Mouse (Mus musculus) induced T-regulatory cell, adult 2 months (primary cell): ENCODE data around the gene Nacc1.
A peak's percentile ranks its signal among the peaks of the same experiment; 100 is the strongest.

Experiments
- DNase-seq: peaks from one replicate; pipeline ENCODE4 v3.0.0-alpha.2; 2012; ENCODE audit warnings: low read depth

The Nacc1 gene

DNA sequence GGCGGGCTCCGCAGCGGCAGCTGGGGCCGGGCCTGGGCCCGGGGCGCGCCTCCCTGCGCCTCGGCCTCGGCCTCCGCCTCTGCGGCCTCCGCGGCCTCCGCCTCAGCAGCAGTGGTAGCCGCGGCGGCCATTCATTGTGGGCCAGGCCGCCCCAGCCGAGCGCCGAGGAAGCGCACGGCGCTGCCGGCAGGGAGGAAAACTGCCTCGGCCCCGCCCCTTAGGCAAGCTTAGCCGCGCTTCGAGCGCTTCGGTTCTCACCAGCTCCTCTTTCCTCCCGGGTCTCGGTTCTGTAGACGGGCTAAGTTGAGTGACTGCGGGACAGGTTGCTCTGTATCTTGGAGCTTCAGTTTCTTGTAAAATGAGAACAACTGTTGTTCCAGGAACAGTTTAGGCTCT, at the start of gene Nacc1:
Nacc1 (minus strand) TSS at position 158 of the 396 bp plus-strand sequence.
- DNase-seq: peak; percentile 91

DNA sequence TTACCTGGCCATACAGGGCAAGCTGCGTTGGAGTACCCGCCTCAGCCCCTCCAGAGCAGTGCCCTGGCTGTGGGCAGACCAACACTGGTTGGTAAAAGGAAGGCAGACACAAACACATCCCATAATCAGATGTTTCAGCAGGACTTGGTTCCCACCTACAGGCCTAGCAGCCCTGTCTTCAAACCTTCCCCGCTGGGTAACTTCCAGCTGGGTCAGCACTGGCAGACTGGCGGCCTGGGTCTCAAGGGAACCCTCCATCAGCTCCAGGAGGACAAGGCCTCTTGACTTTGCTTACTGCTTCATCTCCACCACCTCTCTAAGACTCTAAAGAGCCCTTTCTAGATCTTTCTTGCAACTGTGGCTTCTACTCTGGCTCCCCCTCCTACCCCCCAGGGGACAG, 48.9 kb upstream of the Nacc1 start:
- no peak for DNase-seq

DNA sequence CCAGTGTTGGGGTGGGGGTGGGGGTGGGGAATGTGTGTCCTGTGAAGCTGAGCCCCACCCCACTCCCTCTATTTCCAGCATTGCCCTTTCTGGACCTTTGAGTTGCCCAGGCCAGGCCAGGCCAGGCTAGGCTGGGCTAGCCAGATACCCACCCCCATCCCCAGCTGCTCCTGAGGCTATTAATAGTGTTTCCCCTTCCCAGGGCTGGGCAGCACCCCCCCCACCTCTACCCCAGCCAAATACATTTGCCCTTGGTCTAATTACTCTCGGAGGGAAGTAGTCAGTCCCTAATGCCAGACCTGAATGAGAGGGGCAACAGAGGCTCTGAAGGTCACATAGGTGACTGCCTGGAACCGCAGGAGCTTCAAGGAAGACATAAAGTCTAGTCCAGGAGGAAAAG, 47.9 kb upstream of the Nacc1 start:
- no peak for DNase-seq

DNA sequence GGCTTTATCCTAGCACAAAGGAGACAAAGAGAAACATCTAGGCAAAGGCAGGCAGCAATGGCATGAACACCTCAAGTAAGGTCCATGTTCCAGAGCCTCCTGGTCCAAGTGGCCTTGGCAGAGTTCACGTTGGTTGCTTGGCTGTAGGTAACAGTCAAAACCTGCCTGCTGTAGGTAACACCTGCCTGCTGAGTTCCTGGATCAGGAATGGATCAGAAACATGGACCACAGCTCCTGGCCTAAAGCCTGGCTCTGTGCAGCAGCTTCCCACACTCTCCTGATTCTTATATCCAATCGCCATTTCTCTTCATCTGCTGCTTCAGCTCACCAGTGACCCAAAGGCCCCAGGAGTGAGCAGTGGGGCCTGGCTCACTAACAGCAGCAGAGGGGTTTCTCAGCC, 47.0 kb upstream of the Nacc1 start:
- DNase-seq: no peak

DNA sequence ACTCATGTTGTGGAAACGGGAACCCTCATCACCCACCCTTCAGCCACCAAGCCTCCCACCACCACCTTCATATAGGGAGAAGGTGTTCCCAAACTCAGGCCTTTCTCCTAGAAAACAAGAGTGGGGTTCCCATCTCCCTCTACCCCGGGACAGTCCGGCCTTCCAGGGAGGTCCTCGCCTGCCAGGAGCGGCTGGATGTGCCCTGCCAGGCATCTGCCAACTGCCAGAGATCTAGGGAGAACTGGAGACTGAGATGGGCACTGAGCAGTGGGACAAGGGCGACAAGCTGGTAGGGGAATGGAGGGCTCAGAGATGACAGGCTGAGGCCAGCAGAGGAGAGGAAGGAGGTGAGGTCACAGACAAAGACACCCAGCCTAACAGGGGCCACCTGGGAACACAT, 46.3 kb upstream of the Nacc1 start:
- DNase-seq: no peak

DNA sequence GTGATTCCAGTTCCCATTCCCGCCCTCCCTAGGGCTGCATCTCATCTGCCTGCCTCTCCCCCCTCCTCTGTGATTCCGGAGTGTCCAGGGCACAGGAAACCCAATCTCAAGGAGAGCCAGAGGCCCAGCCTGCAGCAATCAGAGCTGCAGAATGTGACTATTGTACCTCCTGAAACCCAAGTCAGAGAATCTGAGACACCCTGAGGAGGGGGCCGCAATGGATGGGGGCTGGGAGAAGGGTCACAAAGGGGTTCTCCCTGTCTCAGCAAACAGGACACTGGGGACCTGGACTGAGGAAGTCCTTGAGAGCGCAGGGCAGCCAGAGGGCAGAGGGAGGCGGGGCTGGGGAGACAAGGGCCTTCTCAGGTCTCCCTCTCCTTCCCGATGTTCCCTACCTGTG, 45.3 kb upstream of the Nacc1 start:
- DNase-seq: no peak

DNA sequence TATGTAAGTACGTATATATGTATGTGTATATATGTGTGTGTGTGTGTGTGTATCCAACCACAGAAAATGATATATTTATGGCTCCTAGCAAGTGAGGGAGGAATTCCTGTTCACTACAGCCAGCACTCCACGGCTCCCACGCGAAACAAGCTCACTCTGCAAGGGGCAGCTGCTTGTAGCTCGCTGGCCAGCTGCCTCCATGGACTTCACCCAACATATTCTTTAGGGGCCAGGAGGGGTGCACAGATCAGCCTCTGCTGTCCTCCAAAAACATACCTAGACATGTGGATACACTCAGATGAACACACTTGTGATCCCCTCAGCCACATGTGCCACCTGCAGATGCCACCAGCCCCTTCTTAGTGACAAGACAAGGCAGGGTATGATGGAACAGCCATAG, 44.9 kb upstream of the Nacc1 start:
- no peak for DNase-seq

DNA sequence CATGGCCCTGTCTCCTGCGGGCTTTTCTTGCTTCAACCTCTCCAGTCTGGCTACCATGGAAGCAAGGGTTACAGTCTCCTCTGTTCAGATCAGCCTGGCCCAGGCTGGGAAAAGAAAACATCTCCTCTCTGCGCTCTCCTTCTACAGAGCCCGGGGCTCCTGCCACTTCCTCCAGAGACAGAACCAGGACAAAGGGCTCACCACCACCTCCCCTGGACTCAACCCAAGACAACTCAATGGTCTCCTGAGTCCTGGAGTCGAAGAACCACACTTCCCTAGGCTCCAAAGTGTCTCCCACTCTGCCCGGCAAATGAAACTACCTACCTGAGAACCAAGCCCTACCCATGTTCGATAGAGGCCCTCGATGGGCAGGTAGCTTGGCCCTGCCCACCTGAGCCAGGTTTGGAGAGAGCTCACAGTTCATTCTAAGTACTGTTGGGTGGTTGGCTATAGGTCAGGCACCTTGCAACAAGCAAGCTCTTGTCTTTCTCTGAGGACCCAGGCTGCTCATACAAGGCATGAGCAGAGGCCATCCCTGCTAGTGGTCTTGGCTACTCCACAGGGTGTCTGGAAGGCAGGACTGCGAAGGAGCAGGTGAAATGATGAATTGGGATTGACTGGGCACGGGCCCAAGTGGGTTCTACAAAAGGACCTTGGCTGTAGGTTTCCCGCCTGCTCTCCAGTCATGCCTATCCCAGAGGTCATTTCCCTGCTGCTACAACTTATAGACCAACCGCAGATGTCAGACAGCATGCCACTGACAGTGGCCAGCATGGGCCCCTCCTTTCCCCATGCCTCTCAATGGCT, 43.9 kb upstream of the Nacc1 start:
- no peak for DNase-seq

DNA sequence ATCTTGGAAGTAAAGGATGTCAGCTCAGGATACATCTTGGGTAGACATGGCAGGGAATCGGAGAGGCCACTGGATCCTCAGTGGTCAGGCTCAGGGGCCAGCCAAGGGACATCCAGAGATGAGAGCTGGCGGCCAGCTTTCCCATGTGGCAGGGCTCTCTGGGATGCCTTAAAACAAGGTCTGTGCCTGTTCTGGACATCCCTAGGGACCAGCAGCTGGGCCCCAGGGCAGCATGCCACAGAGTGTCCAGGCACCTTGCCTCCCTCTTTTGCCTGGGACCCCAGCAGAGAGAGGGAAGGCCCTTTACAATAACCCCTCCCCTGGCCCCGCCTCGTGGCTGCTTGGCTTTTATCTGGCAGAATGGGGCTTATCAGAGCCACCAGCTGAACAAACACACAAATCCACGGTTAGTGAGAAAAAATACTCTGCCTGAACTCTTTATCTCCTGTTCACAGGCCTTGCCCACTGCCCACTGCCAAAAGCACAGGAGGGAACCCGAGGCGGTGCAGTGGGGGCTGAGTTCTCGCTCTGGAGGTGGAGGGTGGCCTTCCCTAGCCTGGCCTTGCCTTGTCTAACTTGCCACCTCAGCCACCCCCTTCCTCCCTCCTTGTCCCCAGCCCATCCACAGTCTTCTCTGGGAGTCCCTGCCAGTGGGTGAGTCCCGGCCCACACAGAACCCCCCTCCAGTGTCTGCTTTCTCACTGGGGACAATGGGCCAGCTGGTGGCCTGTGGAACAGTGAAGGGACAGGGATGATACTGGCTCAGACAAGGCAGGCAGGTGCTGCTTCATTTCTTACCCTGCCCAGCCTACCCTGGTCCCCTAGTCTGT, 43.1 kb upstream of the Nacc1 start:
- DNase-seq: no peak

DNA sequence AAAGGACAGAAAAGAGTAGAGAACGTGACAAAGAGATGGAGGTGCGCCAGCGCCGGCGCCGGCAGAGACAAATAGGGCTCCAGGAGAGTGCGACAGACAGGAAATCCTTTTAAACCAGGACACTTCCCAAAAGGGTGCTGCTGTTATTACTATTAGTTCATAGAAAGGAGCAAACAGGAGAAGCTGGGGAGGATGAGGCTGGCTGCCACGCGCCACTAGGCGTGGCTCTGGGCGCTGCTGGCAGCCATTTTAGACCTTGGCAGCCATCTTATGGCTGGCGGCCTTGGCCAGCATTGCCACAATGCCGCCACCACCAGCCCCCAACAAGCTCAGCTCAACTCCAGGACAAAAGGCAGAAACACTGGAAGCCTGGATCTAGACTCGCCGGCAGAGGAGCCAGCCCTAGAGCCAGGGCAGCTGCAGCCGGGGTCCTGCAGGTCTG, 42.3 kb upstream of the Nacc1 start:
- no peak for DNase-seq

DNA sequence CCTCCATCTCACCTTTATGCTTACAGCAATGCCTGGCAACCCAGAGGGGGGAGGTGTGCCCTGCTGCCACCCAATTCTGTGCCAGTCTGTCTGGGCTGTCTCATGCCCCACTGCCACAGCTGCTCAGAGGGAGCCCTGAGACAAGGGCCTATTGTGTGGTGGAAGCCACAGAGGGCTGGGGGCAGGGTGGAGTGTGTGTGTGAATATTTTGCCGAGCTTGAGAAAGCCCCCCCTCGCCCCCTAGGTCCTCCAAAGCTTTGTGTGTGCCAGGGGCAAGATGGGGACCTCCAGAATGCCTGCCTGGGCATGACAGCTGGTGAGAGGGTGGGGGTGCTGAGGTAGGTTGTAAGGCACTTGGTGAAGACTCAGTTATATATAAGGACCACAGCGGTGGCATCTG, 40.8 kb upstream of the Nacc1 start:
- no peak for DNase-seq

DNA sequence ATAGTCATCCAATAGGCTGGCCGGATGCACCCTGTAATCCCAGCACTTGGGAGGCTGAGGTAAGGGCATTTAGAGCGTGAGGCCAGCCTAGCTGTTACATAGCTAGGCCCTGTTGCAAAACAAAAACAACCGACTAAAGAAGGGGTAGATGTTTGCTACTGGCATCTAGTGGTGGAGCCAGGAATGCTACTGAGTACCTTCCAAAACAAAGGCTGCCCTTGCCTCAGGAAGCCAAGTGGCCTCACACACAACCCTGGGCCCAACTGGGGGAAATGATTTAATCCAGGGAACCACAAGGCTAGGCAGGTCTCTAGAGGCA, 38.2 kb upstream of the Nacc1 start:
- peak; percentile 60 for DNase-seq

DNA sequence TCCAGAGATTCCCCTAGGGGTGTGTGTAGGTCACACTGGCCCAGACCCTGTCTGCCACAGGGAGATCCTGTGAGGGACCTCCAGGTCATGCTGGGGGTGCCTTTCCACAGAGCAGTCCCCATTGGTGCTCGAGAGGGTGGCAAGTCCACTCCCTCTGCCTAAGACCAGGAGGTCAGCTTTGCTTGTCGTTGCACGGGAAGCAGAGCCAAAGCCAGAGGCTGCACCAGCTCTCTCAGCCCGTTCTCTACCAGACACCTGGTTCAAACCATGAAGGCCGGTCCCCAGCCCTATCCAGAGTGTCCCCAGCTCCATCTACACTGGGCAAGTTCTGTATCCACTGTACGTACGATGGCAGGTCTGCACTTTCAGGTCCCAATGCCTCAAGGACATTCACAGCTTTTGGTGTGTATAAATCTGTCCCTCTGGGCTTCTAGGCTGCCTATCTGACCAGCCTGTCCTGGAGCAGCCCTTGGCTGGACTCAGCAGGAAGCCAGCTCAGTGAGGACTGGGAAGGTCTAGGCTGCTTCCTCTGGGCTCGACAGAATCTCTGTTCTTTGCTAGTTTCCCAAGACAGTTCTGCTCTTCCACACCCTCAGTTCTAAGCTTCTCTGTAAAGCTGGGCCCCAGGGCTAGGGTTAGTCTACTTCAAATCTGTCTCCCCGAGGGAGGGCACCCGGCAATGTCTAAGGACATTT, 37.7 kb upstream of the Nacc1 start:
- DNase-seq: no peak

DNA sequence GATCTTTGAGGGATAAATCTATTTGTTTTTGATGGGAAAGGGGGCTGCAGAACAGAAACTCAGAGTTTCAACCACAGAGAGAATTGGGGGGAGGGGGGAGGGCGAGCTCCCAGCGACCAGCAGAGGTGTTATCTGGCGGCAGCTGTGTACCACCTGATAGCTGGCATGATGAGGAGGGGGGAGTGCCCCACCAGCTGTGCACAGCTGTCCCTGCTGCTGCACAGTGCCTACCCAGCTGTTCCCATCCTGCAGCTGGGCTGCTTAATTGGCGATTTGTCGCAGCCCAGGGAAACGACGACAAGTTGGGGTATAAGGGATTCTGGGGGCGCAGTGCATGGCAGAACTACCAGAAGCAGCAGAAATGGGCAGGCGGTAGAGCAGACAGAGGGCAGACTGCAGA, 37.0 kb upstream of the Nacc1 start:
- no peak for DNase-seq

DNA sequence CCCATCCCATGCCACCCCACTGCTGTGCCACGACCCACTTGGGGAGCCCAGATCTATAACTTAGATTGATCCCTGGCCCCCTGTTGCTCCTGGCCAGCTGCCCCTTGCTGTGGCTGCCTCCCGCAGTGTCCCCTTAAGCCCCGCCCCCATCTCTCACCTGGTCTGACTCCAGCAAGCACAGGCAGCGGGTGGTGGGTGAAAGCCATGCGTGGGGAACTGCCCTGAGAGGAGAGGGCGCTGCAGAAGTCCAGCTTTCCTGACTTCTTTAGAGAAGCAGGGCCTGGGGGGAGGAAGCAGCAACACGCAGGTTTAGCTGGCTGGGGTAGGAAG, 35.9 kb upstream of the Nacc1 start:
- DNase-seq: peak; percentile 67

DNA sequence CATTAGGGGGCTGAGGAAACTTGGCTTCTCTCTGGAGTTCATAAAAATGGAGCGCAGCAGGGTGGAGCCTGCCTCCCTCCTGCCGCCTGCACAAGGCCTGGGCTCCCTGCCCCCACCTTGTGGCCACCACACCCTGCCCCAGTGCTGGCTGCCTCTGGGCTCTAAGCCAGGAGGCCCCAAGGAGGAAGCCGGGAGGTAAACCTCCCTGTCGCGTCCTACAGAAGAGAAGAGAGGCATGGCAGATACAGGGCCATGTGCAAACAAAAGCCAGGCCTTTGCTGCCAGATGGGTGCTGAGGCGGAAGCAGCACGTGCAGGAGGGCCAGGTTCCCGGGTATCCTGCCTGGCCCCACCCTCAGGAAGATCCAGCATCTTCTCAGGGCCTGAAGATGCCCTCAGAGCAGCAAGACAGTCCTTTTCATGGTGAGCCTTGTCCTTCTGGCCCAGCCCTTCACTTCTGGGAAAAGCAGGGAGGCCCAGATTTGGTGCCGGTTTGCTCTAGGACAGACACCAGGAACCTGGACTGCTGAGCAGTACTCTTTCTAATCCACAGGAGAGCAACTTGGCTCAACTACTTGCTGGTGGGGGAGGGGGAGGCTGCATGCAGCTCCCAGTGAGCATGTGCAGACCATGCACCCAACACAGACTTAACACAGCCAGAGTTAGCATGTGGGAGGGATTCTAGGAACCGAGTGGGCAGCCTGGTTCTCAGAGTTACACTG, 35.3 kb upstream of the Nacc1 start, which contains the start of gene G430095P16Rik:
G430095P16Rik (plus strand) TSS at position 158 of the 721 bp plus-strand sequence.
- DNase-seq: peak; percentile 81

DNA sequence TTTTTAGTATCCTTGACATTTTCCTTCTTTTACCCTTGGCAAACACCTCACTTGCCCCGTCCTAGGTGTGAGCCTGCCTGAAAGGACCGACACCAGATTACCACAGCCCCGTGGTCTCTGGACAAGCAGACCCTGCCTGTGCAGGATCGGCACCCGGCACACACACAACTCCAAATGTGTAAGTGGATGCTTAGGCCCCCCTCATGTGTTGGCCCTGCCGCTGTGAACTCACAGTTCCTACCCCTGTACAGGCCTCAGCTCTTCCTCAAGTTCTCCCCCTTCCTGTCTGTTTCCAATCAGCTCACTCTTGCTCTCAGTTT, 34.8 kb upstream of the Nacc1 start:
- no peak for DNase-seq

DNA sequence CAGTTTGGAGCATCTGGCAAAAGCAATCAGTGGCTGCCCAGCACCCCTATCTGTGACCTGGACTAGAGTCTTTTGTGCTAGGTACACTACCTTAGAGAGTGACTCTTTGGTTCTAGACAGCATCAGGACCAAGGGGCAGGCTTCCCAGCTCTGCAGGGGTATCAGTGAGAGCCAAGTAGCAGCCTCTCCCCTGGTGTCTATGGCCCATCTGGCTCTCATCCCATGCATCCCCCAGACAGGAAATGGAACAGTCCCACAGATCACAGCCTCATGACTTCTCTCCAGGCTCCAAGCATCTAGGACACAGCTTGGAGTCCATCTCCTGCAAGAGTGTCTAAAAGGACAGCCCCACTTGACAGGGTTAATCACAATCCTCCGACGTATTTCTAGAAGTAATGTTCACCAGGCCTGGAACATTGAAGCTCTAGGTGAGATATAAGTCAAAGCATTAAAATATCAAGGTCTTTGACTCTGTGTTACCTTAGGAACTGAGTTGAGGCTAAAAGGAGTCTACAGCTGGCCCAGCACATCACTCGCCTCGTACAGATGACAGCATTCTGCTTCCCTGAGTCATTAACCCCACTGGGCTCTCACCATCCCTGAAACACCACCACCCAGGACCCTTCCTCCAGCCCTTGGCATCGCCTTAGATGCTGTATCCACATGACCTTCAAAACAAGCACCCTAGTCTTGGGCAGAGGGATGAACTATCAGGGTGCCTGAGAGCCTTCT, 31.5 kb upstream of the Nacc1 start:
- DNase-seq: no peak

DNA sequence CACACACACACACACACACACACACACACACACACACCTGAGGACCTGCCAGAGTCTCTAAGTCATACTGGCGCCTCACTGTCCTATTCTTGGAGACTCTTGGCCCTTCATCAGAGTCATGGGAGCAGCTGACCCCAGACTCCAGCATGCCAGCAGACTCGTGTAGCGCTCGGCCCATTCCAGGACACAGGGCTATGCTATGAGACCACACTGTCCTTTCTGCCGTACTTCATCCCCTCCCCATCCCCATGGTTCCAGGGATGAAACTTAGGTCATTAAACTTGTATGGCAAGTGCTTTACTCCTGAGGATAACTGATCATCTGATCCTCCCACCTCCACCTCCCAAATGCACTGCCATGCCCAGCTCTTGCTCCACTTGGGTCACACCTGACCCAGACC, 30.8 kb upstream of the Nacc1 start:
- DNase-seq: no peak

DNA sequence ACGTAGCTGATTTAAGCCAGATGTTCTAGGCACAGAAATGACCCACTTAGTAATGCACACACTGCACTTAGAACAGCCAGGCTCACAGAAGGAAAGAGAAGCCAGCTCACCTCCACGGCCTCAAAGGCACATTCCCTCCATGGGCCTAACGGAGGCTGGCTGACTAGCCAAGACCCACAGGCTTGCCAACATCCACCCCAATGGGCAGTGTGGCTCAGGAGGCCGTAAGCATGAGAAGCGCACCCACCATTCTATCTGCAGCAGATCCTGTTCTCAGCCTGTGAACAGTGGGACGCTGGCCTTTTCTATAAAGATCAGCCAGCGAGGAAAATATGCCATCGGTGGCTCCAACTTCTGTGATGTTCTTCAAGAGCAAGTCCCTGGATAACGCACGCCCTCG, 29.1 kb upstream of the Nacc1 start:
- DNase-seq: no peak

DNA sequence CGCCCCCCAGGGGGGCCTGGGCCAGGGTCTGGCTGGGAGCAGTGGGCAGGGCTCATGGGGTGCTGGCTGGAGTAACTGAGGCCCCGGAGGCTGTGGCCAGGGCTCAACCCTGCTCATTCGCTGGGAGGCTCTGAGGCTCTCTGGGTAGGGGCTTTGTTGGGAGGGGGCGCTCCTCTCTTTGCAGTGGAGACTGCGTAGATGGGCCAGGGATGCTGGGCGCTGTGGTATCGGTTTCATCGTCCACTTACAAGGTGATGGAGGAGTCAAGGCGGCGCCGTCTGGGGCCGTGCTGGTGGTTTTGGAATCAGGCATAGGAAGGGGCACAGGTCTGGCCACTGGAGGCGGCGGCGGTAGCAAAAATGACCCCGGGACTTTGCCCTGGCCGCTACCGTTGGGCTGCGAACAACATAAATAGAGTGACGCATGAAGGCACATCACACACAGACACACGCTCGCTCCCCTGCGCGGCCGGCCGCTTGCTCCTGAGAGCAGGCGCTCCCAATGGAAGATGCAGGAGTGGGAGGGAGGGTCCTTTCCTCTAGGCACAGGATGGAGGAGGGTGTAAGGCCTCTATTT, 28.3 kb upstream of the Nacc1 start:
- DNase-seq: no peak
